Mouse (Mus musculus) heart, embryonic 13.5 days (tissue): ENCODE data around the gene Srsf6. TPM values are rescaled to one million over a fixed set of nuclear protein-coding genes. Genes with fewer than 3 reads are reported as not detected.

Experiments used
- ATAC-seq: fragments of 200-750 bp; cut with Nextera tagmentation; 2 replicates; pipeline ENCODE4 v1.8.0; 2017; ENCODE audit warnings: moderate TSS enrichment; ENCODE audit not compliant: insufficient number of reproducible peaks, low FRiP score, low TSS enrichment; ENCODE audit errors: extremely low read depth
- H3K27ac ChIP-seq: fragments of 300-500 bp; sonication (generic); replicated peaks from 2 replicates; pipeline ENCODE4 v1.5.1; 2015; ENCODE audit warnings: moderate library complexity, mild to moderate bottlenecking, inconsistent platforms
- H3K27me3 ChIP-seq: fragments of 300-500 bp; sonication (generic); replicated peaks from 2 replicates; pipeline ENCODE4 v1.6.1; 2015; ENCODE audit warnings: mild to moderate bottlenecking, inconsistent platforms
- H3K36me3 ChIP-seq: fragments of 300-500 bp; sonication (generic); 2 replicates; pipeline ENCODE4 v1.6.1; 2015; ENCODE audit warnings: mild to moderate bottlenecking, inconsistent platforms
- H3K4me1 ChIP-seq: fragments of 300-500 bp; sonication (generic); 2 replicates; pipeline ENCODE4 v1.6.1; 2015; ENCODE audit warnings: inconsistent platforms
- H3K4me2 ChIP-seq: fragments of 300-500 bp; sonication (generic); 2 replicates; pipeline ENCODE4 v1.6.1; 2015; ENCODE audit warnings: inconsistent platforms, mild to moderate bottlenecking, moderate library complexity
- H3K4me3 ChIP-seq: fragments of 300-500 bp; sonication (generic); 2 replicates; pipeline ENCODE4 v1.5.1; 2015; ENCODE audit warnings: moderate library complexity, mild to moderate bottlenecking, inconsistent platforms
- H3K9ac ChIP-seq: fragments of 300-500 bp; sonication (generic); 2 replicates; pipeline ENCODE4 v1.6.1; 2015; ENCODE audit warnings: inconsistent platforms, mild to moderate bottlenecking, moderate library complexity
- H3K9me3 ChIP-seq: fragments of 300-500 bp; sonication (generic); 2 replicates; pipeline ENCODE4 v1.6.1; 2016; ENCODE audit warnings: inconsistent platforms
- WGBS: fragments of 180-500 bp; shearing (Covaris S2); methylation state at CpG from one replicate; pipeline ENCODE4 v1.1.7; 2015; ENCODE audit warnings: mixed read lengths; 5-methylcytosine and 5-hydroxymethylcytosine counted together
- polyA plus RNA-seq: library from polyadenylated mRNA; unstranded; fragments of >200 nt; fragmentation: Nextera tagmentation; extraction: Ambion mirVana; gene quantifications from 2 replicates; pipeline ENCODE4 v1.2.1, GENCODE M21; 2015

The Srsf6 gene
- polyA plus RNA-seq, 1 experiment from 2014 or later: 132 TPM

- H3K27ac ChIP-seq: no peak overlapping the region
- H3K9ac ChIP-seq: no peak overlapping the region
- no peak overlapping the region for H3K4me2 ChIP-seq
- peaks cover 67% of the 10 kb centered on the region for H3K36me3 ChIP-seq
- H3K9me3 ChIP-seq: no peaks in the 10 kb centered on the region
- WGBS: 88% methylated on average over 19 of the region's 19 CpGs
- no peak overlapping the region for H3K4me3 ChIP-seq
- H3K4me1 ChIP-seq: peaks cover 18% of the 10 kb centered on the region
- H3K27me3 ChIP-seq: no peaks in the 10 kb centered on the region
- no peak for ATAC-seq
These were observed 3.1 kb downstream of the Srsf6 start for GRCm38 (mm10) chr2:162934421-162934820.

- 94% methylated on average over 3 of the region's 3 CpGs for WGBS
- ATAC-seq: no peak
- peaks cover 80% of the 10 kb centered on the region for H3K36me3 ChIP-seq
These were observed 4.4 kb downstream of the Srsf6 start for GRCm38 (mm10) chr2:162935700-162936099.

DNA sequence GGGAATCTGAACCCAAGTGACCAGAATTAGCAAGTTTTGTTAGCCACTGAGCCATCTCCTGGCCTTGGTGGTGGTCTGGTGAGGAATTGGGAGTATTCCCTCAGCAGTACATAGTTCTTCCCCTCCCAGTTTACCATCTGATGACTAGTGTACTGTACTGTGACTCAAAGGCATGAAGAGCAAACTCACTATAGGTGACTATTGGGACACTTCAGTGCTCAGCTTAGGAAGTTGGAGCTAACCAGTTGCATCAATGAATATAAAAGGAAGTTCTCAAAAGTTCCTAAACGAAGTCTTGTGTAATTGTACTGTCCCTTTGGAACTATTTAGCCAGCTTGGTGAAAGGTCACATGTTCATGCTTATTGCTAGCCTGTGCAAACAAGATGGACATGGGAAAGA, 8.2 kb downstream of the Srsf6 start:
- Histone ChIP-seq H3K4me2 (no peak overlapping the region), H3K27me3 (peaks cover 32% of the 10 kb centered on the region), H3K36me3 (peaks cover 63% of the 10 kb centered on the region), H3K9ac (no peak overlapping the region), H3K4me1 (peaks cover 10% of the 10 kb centered on the region), H3K9me3 (no peaks in the 10 kb centered on the region), H3K4me3 (no peak overlapping the region), H3K27ac (no peak overlapping the region)
- ATAC-seq: no peak
- 86% methylated on average over 1 of the region's 1 CpGs for WGBS

More at GRCm38 (mm10) chr2:162935700-162936099, 4.4 kb downstream of the Srsf6 start:
- H3K27me3 ChIP-seq: no peaks in the 10 kb centered on the region
- H3K27ac ChIP-seq: no peak overlapping the region
- H3K4me1 ChIP-seq: peaks cover 13% of the 10 kb centered on the region
- H3K9ac ChIP-seq: no peak overlapping the region
- H3K4me3 ChIP-seq: no peak overlapping the region
- no peaks in the 10 kb centered on the region for H3K9me3 ChIP-seq
- no peak overlapping the region for H3K4me2 ChIP-seq

GRCm38 (mm10) chr2:162943148-162943846, 12.0 kb downstream of the Srsf6 start, which contains the start of gene L3mbtl1:
Gene L3mbtl1 (plus strand): TSS chr2:162943472.
- under 1% methylated on average over 40 of the region's 40 CpGs for WGBS
- peak within 1 kb of the TSS; percentile 97 for H3K4me2 ChIP-seq
- H3K27me3 ChIP-seq: peaks cover 39% of the 10 kb centered on the region
- H3K9ac ChIP-seq: peak within 1 kb of the TSS; percentile 80
- peak within 1 kb of the TSS; percentile 73 for H3K4me3 ChIP-seq
- no peak within 1 kb of the TSS for H3K27ac ChIP-seq
- ATAC-seq: no peak
- H3K4me1 ChIP-seq: peaks cover 10% of the 10 kb centered on the region
- H3K36me3 ChIP-seq: peaks cover 28% of the 10 kb centered on the region
- H3K9me3 ChIP-seq: peaks cover 3% of the 10 kb centered on the region; the same call in 1 of the 2 replicates

DNA sequence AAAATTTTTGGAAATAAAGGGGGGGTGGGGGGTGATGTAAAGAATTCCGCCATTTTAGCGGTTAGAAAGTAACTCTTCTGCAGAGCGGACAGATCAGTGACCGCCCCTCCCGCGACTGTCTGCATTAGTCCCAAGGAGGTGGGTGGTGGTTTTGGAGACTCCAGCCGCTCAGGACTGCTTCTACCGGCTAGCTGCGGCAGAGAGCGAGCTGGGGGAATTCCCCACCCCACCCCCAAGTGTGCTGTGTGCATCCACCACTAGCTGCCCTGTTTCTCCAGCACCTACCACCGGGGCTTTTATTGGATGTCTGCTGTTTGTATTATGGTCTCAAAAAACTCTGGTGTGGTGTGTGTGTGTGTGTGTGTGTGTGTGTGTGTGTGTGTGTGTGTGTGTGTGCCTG, 12.6 kb downstream of the Srsf6 start:
- peaks cover 39% of the 10 kb centered on the region for H3K27me3 ChIP-seq
- 6% methylated on average over 11 of the region's 11 CpGs for WGBS
- H3K4me3 ChIP-seq: peak overlapping the region; percentile 73
- peaks cover 21% of the 10 kb centered on the region for H3K36me3 ChIP-seq
- H3K9me3 ChIP-seq: peaks cover 3% of the 10 kb centered on the region; the same call in 1 of the 2 replicates
- peak overlapping the region; percentile 97 for H3K4me2 ChIP-seq
- no peak overlapping the region; the same call in 1 of the 2 replicates for H3K9ac ChIP-seq
- H3K4me1 ChIP-seq: peaks cover 10% of the 10 kb centered on the region
- ATAC-seq: no peak
- H3K27ac ChIP-seq: no peak overlapping the region

GRCm38 (mm10) chr2:162946964-162947363, 15.6 kb downstream of the Srsf6 start:
- Histone ChIP-seq H3K9ac (no peak overlapping the region), H3K36me3 (no peaks in the 10 kb centered on the region), H3K9me3 (peaks cover 3% of the 10 kb centered on the region; the same call in 1 of the 2 replicates), H3K27ac (no peak overlapping the region), H3K4me2 (no peak overlapping the region), H3K4me3 (no peak overlapping the region), H3K4me1 (peaks cover 10% of the 10 kb centered on the region), H3K27me3 (peaks cover 29% of the 10 kb centered on the region)
- 72% methylated on average over 5 of the region's 5 CpGs for WGBS
- ATAC-seq: no peak

GRCm38 (mm10) chr2:162947736-162948135, 16.4 kb downstream of the Srsf6 start:
- H3K36me3 ChIP-seq: no peaks in the 10 kb centered on the region
- H3K4me3 ChIP-seq: peak overlapping the region; percentile 15
- H3K4me1 ChIP-seq: peaks cover 8% of the 10 kb centered on the region
- peak overlapping the region; percentile 58 for H3K4me2 ChIP-seq
- 30% methylated on average over 15 of the region's 15 CpGs for WGBS
- no peak for ATAC-seq
- no peak overlapping the region for H3K27ac ChIP-seq
- no peak overlapping the region for H3K9ac ChIP-seq
- peaks cover 3% of the 10 kb centered on the region; the same call in 1 of the 2 replicates for H3K9me3 ChIP-seq
- peaks cover 24% of the 10 kb centered on the region for H3K27me3 ChIP-seq

DNA sequence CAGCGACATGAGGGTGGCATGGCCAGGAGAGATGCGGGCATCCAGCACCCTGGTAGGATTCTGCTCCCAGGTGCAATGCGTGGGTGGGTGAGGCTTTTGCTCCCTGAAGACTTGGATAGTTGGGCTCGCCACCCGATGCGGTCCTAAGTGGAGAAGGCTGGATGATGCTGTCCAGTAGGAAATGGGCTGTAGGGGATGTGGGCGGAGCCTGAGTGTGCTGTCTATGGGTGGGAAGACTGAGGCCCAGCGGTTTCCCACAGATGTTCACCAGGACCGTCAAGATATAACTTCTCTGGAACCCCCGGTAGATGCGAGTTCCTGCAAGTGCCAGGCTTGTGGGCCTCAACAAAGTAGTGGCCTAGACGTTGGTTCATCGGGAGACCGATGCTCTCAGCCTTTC, 16.9 kb downstream of the Srsf6 start:
- H3K27me3 ChIP-seq: peaks cover 19% of the 10 kb centered on the region
- 59% methylated on average over 14 of the region's 14 CpGs for WGBS
- peaks cover 5% of the 10 kb centered on the region for H3K4me1 ChIP-seq
- H3K36me3 ChIP-seq: no peaks in the 10 kb centered on the region
- H3K9me3 ChIP-seq: peaks cover 3% of the 10 kb centered on the region; the same call in 1 of the 2 replicates
- H3K27ac ChIP-seq: no peak overlapping the region
- H3K4me3 ChIP-seq: peak overlapping the region; percentile 15
- no peak for ATAC-seq
- no peak overlapping the region for H3K9ac ChIP-seq
- peak overlapping the region; percentile 58 for H3K4me2 ChIP-seq

DNA sequence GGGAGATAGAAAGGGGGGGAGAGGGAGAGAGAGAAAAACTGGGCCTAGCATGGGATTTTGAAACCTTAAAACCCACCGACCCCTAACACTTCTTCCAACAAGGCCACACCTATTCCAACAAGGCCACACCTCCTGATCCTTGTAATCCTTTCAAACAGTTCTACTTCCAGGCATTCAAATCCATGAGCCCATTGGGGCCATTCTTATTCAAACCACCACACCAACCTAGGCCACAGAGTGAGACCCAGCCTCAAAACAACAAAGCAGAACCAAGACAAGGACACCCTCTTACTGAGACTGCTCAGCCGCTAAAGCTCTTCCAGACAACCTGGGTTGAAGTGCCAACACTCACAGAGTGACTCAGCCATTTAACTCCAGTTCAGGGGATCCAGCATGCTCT, 19.4 kb downstream of the Srsf6 start:
- 81% methylated on average over 2 of the region's 2 CpGs for WGBS

DNA sequence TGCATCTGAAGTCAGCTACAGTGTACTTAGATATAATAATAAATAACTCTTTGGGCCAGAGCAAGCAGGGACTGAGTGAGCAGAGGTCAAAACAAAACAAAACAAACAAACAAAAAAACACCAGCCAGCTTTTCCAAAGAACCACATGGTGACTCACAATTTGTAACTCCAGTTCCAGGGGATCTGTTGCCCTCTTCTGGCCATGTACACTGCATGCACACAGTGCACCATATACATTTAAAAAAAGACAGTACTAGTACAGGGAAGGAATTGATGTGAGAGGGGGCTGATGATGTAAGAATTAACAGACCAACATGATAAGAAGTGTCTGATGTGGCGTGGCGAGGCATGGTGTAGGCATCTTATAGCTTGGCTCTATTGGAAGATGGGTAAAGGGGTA, 25.5 kb downstream of the Srsf6 start:
- Histone ChIP-seq H3K9ac (no peak overlapping the region), H3K4me2 (no peak overlapping the region), H3K9me3 (no peaks in the 10 kb centered on the region), H3K27me3 (peaks cover 20% of the 10 kb centered on the region), H3K4me3 (no peak overlapping the region), H3K4me1 (no peaks in the 10 kb centered on the region), H3K27ac (no peak overlapping the region), H3K36me3 (no peaks in the 10 kb centered on the region)
- no peak for ATAC-seq
- WGBS: 83% methylated on average over 2 of the region's 2 CpGs

More for the DNA sequence above, 19.4 kb downstream of the Srsf6 start:
- Histone ChIP-seq H3K9me3 (no peaks in the 10 kb centered on the region), H3K4me3 (no peak overlapping the region), H3K4me1 (no peaks in the 10 kb centered on the region), H3K4me2 (no peak overlapping the region), H3K9ac (no peak overlapping the region), H3K27me3 (peaks cover 12% of the 10 kb centered on the region), H3K36me3 (no peaks in the 10 kb centered on the region), H3K27ac (no peak overlapping the region)
- ATAC-seq: no peak

DNA sequence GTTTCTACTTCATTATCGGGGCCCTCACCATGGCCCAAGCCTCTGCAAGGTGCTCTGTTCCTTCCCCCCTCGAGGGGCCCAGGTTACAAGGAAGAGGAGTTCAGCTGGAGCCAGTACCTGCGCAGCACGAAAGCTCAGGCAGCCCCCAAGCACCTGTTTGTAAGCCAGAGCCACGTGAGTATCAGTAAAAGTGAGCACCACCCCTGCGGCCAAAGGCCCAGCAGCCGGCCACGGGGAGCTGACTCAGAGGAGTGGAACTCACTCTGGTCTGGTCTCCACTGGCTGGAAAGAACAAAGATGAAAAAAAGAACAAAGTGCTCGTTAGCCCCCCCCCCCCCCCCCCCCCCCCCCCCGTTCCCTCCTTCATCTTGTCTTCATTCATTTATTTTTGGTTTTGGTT, 30.0 kb downstream of the Srsf6 start:
- Histone ChIP-seq H3K27ac (no peak overlapping the region), H3K27me3 (peaks cover 7% of the 10 kb centered on the region; the same call in 1 of the 2 replicates), H3K4me3 (no peak overlapping the region), H3K4me2 (no peak overlapping the region), H3K9me3 (no peaks in the 10 kb centered on the region), H3K36me3 (no peaks in the 10 kb centered on the region), H3K9ac (no peak overlapping the region), H3K4me1 (no peaks in the 10 kb centered on the region)
- no peak for ATAC-seq
- 53% methylated on average over 9 of the region's 10 CpGs for WGBS

- no peak overlapping the region for H3K27ac ChIP-seq
- H3K36me3 ChIP-seq: no peaks in the 10 kb centered on the region
- H3K4me1 ChIP-seq: no peaks in the 10 kb centered on the region
- no peak for ATAC-seq
- H3K4me3 ChIP-seq: no peak overlapping the region
- H3K9me3 ChIP-seq: no peaks in the 10 kb centered on the region
- WGBS: 75% methylated on average over 2 of the region's 2 CpGs
- no peak overlapping the region for H3K4me2 ChIP-seq
- H3K9ac ChIP-seq: no peak overlapping the region
- H3K27me3 ChIP-seq: peaks cover 6% of the 10 kb centered on the region; the same call in 1 of the 2 replicates
These were observed 35.4 kb downstream of the Srsf6 start for GRCm38 (mm10) chr2:162966734-162967133.
